Mouse (Mus musculus): ENCODE measurements around the gene Mum1. TPM values are rescaled to one million over a fixed set of nuclear protein-coding genes. Genes with fewer than 3 reads are reported as not detected.
A peak's percentile ranks its signal among the peaks of the same experiment; 100 is the strongest.

The Mum1 gene
- polyA plus RNA-seq, 1 experiment from 2014 or later, result 21.9 TPM

GRCm38 (mm10) chr10:80288097-80288496, 61.9 kb downstream of the Mum1 start:
- Histone ChIP-seq H3K4me2 (replicated peaks; ENCODE audit: low read depth) (0 out of 2 replicates have a peak overlapping the region, but pooled peaks have one; percentile 24), H3K27me3 (replicated peaks; ENCODE audit: control insufficient read depth, insufficient read depth, low read length) (no peaks in the 10 kb centered on the region), H3K36me3 (ENCODE audit: control insufficient read depth, insufficient read depth) (peaks cover 50% of the 10 kb centered on the region), H3K4me1 (replicated peaks; ENCODE audit: control insufficient read depth, insufficient read depth, low read length) (no peaks in the 10 kb centered on the region), H3K9me3 (ENCODE audit: control insufficient read depth) (no peaks in the 10 kb centered on the region), H3K4me3 (ENCODE audit: low read depth, low read length) (no peak overlapping the region), H3K27ac (ENCODE audit: low read depth, low read length) (peak overlapping the region; percentile 74), H3K9ac (ENCODE audit: low read depth, low read length) (no peak overlapping the region)
- TF ChIP-seq CTCF (IDR thresholded peaks at IDR 0.05; ENCODE audit: low read depth), result no peak
- WGBS, result 68% methylated on average over 12 of the region's 12 CpGs
- ATAC-seq, result peak; percentile 62

DNA sequence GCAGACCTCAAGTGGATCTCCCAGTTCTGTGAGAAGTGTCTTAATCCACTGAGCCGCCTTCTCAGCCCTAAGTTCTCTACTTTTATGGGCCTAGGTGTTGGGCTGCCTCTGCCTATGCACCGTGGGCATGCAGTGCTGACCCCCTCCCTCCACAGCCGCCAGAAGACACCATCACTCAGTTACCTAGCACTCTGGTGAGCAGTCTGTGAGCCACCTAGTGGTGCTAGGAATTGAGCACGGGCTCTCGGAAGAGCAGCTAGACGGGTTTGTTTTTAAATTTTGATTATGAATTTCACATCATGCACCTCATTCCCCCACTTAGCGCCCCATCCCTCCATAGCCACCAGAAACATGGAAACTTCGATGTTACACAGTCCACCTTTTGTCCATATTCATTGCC, 62.4 kb downstream of the Mum1 start:
- H3K27ac ChIP-seq (ENCODE audit: low read depth, low read length), result peak overlapping the region; percentile 74
- peak; percentile 68 for TF ChIP-seq CTCF (IDR thresholded peaks at IDR 0.05; ENCODE audit: low read depth)
- H3K4me3 ChIP-seq (ENCODE audit: low read depth, low read length), result no peak overlapping the region
- no peak overlapping the region for H3K9ac ChIP-seq (ENCODE audit: low read depth, low read length)
- H3K4me1 ChIP-seq (replicated peaks; ENCODE audit: control insufficient read depth, insufficient read depth, low read length), result no peaks in the 10 kb centered on the region
- no peaks in the 10 kb centered on the region for H3K27me3 ChIP-seq (replicated peaks; ENCODE audit: control insufficient read depth, insufficient read depth, low read length)
- H3K9me3 ChIP-seq (ENCODE audit: control insufficient read depth), result no peaks in the 10 kb centered on the region
- ATAC-seq, result peak; percentile 10; the same call in 1 of the 2 replicates
- no peak overlapping the region for H3K4me2 ChIP-seq (replicated peaks; ENCODE audit: low read depth)
- 60% methylated on average over 8 of the region's 8 CpGs for WGBS
- peaks cover 47% of the 10 kb centered on the region for H3K36me3 ChIP-seq (ENCODE audit: control insufficient read depth, insufficient read depth)

DNA sequence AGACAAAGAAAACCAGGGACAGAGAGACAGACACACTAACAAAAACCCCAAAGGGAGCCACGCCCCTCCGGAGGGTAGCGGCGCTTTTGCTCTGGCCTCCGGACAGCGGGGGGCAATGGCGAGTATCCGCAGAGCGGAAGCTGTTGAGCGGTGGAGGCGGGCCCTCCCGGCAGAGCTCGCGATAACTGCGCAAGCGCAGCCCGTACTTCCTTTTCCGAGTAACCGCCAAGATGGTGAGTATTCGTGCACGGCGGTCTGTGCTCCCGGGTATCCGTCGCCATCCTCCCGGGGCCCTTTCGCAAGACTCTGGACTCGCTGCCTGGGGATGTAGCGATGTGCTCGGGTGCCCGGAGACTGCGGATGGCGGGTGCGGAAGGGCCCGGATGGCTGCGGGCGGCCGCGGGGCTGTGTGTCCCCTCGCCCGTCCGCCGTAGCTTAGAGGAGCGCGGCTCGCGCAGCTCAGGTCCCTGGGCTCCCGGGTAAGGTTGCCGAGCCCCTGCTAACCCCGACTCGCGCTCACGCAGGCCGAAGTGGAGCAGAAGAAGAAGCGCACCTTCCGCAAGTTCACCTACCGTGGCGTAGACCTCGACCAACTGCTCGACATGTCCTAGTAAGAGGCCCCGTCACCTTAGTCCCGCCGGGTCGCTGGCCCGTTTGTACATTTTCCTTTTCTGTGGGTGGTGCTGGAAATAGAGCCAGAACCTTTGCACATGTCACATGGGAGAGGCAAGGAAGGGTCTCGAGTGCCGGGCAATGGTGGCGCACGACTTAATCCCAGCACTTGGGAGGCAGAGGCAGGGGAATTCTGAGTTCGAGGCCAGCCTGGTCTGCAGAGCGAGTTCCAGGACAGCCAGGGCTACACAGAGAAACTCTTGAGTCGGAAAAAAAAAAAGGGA, 66.3 kb downstream of the Mum1 start, which contains the start of gene Rps15:
Gene Rps15, plus strand, starts transcription at position 203 of the 896 bp plus-strand sequence.
- peak within 1 kb of the TSS; percentile 93 for H3K9ac ChIP-seq (ENCODE audit: low read depth, low read length)
- peak within 1 kb of the TSS; percentile 86 for H3K27ac ChIP-seq (ENCODE audit: low read depth, low read length)
- ATAC-seq, result peak; percentile 75
- H3K9me3 ChIP-seq (ENCODE audit: control insufficient read depth), result no peaks in the 10 kb centered on the region
- H3K4me2 ChIP-seq (replicated peaks; ENCODE audit: low read depth), result peak within 1 kb of the TSS; percentile 83
- under 1% methylated on average over 72 of the region's 72 CpGs for WGBS
- no peaks in the 10 kb centered on the region; the same call in 1 of the 2 replicates for H3K27me3 ChIP-seq (replicated peaks; ENCODE audit: control insufficient read depth, insufficient read depth, low read length)
- H3K4me3 ChIP-seq (ENCODE audit: low read depth, low read length), result peak within 1 kb of the TSS; percentile 82
- peaks cover 25% of the 10 kb centered on the region for H3K36me3 ChIP-seq (ENCODE audit: control insufficient read depth, insufficient read depth)
- peak; percentile 90 for TF ChIP-seq CTCF (IDR thresholded peaks at IDR 0.05; ENCODE audit: low read depth)
- no peaks in the 10 kb centered on the region for H3K4me1 ChIP-seq (replicated peaks; ENCODE audit: control insufficient read depth, insufficient read depth, low read length)

DNA sequence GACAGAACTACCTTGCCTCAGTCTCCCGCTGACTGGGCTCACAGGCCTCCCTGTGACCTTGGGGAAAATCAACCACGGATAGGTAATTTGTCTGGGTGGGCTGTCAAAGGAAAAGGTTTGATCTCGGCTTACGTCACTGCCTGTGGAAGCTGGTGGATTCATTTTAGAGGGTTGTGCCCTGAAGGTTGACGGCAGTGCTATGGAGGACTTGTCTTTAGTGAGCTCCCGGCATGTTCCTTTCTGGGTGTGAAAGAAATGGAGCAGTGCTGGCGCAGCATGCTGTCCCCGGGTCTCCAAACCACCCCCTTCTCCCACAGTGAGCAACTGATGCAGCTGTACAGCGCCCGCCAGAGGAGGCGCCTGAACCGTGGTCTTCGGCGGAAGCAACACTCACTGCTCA, 67.1 kb downstream of the Mum1 start:
- Histone ChIP-seq H3K27ac (ENCODE audit: low read depth, low read length) (0 out of 2 replicates have a peak overlapping the region, but pooled peaks have one; percentile 86), H3K9me3 (ENCODE audit: control insufficient read depth) (no peaks in the 10 kb centered on the region), H3K4me3 (ENCODE audit: low read depth, low read length) (peak overlapping the region; percentile 82), H3K9ac (ENCODE audit: low read depth, low read length) (peak overlapping the region; percentile 93), H3K4me1 (replicated peaks; ENCODE audit: control insufficient read depth, insufficient read depth, low read length) (no peaks in the 10 kb centered on the region), H3K27me3 (replicated peaks; ENCODE audit: control insufficient read depth, insufficient read depth, low read length) (peaks cover 4% of the 10 kb centered on the region; the same call in 1 of the 2 replicates), H3K4me2 (replicated peaks; ENCODE audit: low read depth) (peak overlapping the region; percentile 83), H3K36me3 (ENCODE audit: control insufficient read depth, insufficient read depth) (peaks cover 23% of the 10 kb centered on the region; the same call in 1 of the 2 replicates)
- WGBS, result 14% methylated on average over 14 of the region's 14 CpGs
- no peak for ATAC-seq
- TF ChIP-seq CTCF (IDR thresholded peaks at IDR 0.05; ENCODE audit: low read depth), result 0 out of 2 replicates have a peak, but pooled peaks have one; percentile 30

Small RNA genes within 50 kb of the gene (microRNA-seq; reads per million reads assigned to microRNA genes)
- gene Mir6911, result 1.1 reads per million

Other genes with a start within 250 kb of the Mum1 start
- 24.7 and 25.3 TPM in 2 replicates for gene Tmem259, start 242.1 kb upstream of the Mum1 start, polyA plus RNA-seq (2015; fragmentation: Nextera tagmentation; extraction: Ambion mirVana)
- gene Cnn2, start 237.8 kb upstream of the Mum1 start, polyA plus RNA-seq (2015; fragmentation: Nextera tagmentation; extraction: Ambion mirVana), result 109 and 117 TPM in 2 replicates
- gene Abca7, start 229.9 kb upstream of the Mum1 start, polyA plus RNA-seq (2015; fragmentation: Nextera tagmentation; extraction: Ambion mirVana), result 2.2 and 2.5 TPM in 2 replicates
- 1.2 and 1.3 TPM in 2 replicates for gene Arhgap45, start 209.8 kb upstream of the Mum1 start, polyA plus RNA-seq (2015; fragmentation: Nextera tagmentation; extraction: Ambion mirVana)
- 90.0 and 98.5 TPM in 2 replicates for gene Polr2e, start 186.6 kb upstream of the Mum1 start, polyA plus RNA-seq (2015; fragmentation: Nextera tagmentation; extraction: Ambion mirVana)
- 1,519 and 1,523 TPM in 2 replicates for gene Gpx4, start 179.3 kb upstream of the Mum1 start, polyA plus RNA-seq (2015; fragmentation: Nextera tagmentation; extraction: Ambion mirVana)
- gene Sbno2, start 120.9 kb upstream of the Mum1 start, polyA plus RNA-seq (2015; fragmentation: Nextera tagmentation; extraction: Ambion mirVana), result 9.8 and 11.1 TPM in 2 replicates
- gene Stk11, start 110.6 kb upstream of the Mum1 start, polyA plus RNA-seq (2015; fragmentation: Nextera tagmentation; extraction: Ambion mirVana), result 11.7 and 12.4 TPM in 2 replicates
- 1,009 and 1,013 TPM in 2 replicates for gene Atp5d, start 87.8 kb upstream of the Mum1 start, polyA plus RNA-seq (2015; fragmentation: Nextera tagmentation; extraction: Ambion mirVana)
- 2.1 and 2.7 TPM in 2 replicates for gene Cbarp, start 85.6 kb upstream of the Mum1 start, polyA plus RNA-seq (2015; fragmentation: Nextera tagmentation; extraction: Ambion mirVana)
- gene Midn, start 78.2 kb upstream of the Mum1 start, polyA plus RNA-seq (2015; fragmentation: Nextera tagmentation; extraction: Ambion mirVana), result 18.1 and 19.5 TPM in 2 replicates
- 222 and 228 TPM in 2 replicates for gene Cirbp, start 60.4 kb upstream of the Mum1 start, polyA plus RNA-seq (2015; fragmentation: Nextera tagmentation; extraction: Ambion mirVana)
- 12.7 and 13.9 TPM in 2 replicates for gene 1600002K03Rik, start 53.5 kb upstream of the Mum1 start, polyA plus RNA-seq (2015; fragmentation: Nextera tagmentation; extraction: Ambion mirVana)
- gene Efna2, start 47.0 kb upstream of the Mum1 start, polyA plus RNA-seq (2015; fragmentation: Nextera tagmentation; extraction: Ambion mirVana), result 3.5 and 3.8 TPM in 2 replicates
- 584 and 605 TPM in 2 replicates for gene Ndufs7, start 22.7 kb downstream of the Mum1 start, polyA plus RNA-seq (2015; fragmentation: Nextera tagmentation; extraction: Ambion mirVana)
- 30.1 and 37.2 TPM in 2 replicates for gene Gamt, start 34.6 kb downstream of the Mum1 start, polyA plus RNA-seq (2015; fragmentation: Nextera tagmentation; extraction: Ambion mirVana)
- gene Dazap1, start 35.1 kb downstream of the Mum1 start, polyA plus RNA-seq (2015; fragmentation: Nextera tagmentation; extraction: Ambion mirVana), result 26.6 and 29.0 TPM in 2 replicates
- 708 and 727 TPM in 2 replicates for gene Rps15, start 66.0 kb downstream of the Mum1 start, polyA plus RNA-seq (2015; fragmentation: Nextera tagmentation; extraction: Ambion mirVana)
- 1.1 and 1.6 TPM in 2 replicates for gene Apc2, start 69.5 kb downstream of the Mum1 start, polyA plus RNA-seq (2015; fragmentation: Nextera tagmentation; extraction: Ambion mirVana)
- 85.2 and 87.6 TPM in 2 replicates for gene 2310011J03Rik, start 94.1 kb downstream of the Mum1 start, polyA plus RNA-seq (2015; fragmentation: Nextera tagmentation; extraction: Ambion mirVana)
- 13.1 and 18.8 TPM in 2 replicates for gene Pcsk4, start 103.1 kb downstream of the Mum1 start, polyA plus RNA-seq (2015; fragmentation: Nextera tagmentation; extraction: Ambion mirVana)
- gene Reep6, start 103.5 kb downstream of the Mum1 start, polyA plus RNA-seq (2015; fragmentation: Nextera tagmentation; extraction: Ambion mirVana), result 261 and 282 TPM in 2 replicates
- gene Adamtsl5, start 122.0 kb downstream of the Mum1 start, polyA plus RNA-seq (2015; fragmentation: Nextera tagmentation; extraction: Ambion mirVana), result 46.7 and 50.4 TPM in 2 replicates
- gene Plk5, start 130.0 kb downstream of the Mum1 start, polyA plus RNA-seq (2015; fragmentation: Nextera tagmentation; extraction: Ambion mirVana), result 0.09 and 0.20 TPM in 2 replicates
- gene Mex3d, start 161.2 kb downstream of the Mum1 start, polyA plus RNA-seq (2015; fragmentation: Nextera tagmentation; extraction: Ambion mirVana), result 3.2 and 4.2 TPM in 2 replicates
- 48.0 and 51.0 TPM in 2 replicates for gene Mbd3, start 173.1 kb downstream of the Mum1 start, polyA plus RNA-seq (2015; fragmentation: Nextera tagmentation; extraction: Ambion mirVana)
- 1,032 and 1,082 TPM in 2 replicates for gene Uqcr11, start 180.4 kb downstream of the Mum1 start, polyA plus RNA-seq (2015; fragmentation: Nextera tagmentation; extraction: Ambion mirVana)
- 34.1 and 34.5 TPM in 2 replicates for gene Tcf3, start 207.2 kb downstream of the Mum1 start, polyA plus RNA-seq (2015; fragmentation: Nextera tagmentation; extraction: Ambion mirVana)